Comparison of ENCODE assay signal across 28 mouse cellular contexts in genomic region chr9:78576466-78576865, GRCm38 (mm10). TPM values are rescaled to one million over a fixed set of nuclear protein-coding genes. Genes with fewer than 3 reads are reported as not detected.
DNase-seq lines count a peak whose midpoint lies in the region; ATAC-seq and TF ChIP-seq lines count a peak whose summit lies in the region.
"Had no signal": no experiment of that assay in that cellular context is flagged by ENCODE, and none has a peak within 500 bp of the region (broad histone marks: within the 10 kb centered on the region; RNA-seq: fewer than 3 reads in every experiment).

No protein-coding gene starts in this region.

- ATAC-seq in forebrain, postnatal 0 days: no peak
- no peak for ATAC-seq in forebrain, embryonic 12.5 days (ENCODE audit: low FRiP score)
- no peak for ATAC-seq in liver, embryonic 14.5 days (ENCODE audit: insufficient read depth)
- no peak for ATAC-seq in liver, embryonic 11.5 days (replicated peaks; ENCODE audit: low FRiP score)
- ATAC-seq in stomach, postnatal 0 days (ENCODE audit: low FRiP score, low TSS enrichment): no peak
- ATAC-seq: forebrain, embryonic 16.5 days; lung, postnatal 0 days had no signal

- no peak overlapping the region for H3K4me2 ChIP-seq in forebrain, postnatal 0 days (ENCODE audit: low read depth)
- no peak overlapping the region for H3K4me2 ChIP-seq in forebrain, embryonic 12.5 days
- H3K4me2 ChIP-seq in liver, embryonic 14.5 days (ENCODE audit: low read depth): no peak overlapping the region
- H3K4me2 ChIP-seq in liver, embryonic 11.5 days: no peak overlapping the region
- H3K4me2 ChIP-seq in stomach, postnatal 0 days (replicated peaks; ENCODE audit: low read depth): no peak overlapping the region
- H3K4me2 ChIP-seq: embryonic facial prominence, embryonic 13.5 days; liver, embryonic 15.5 days; neural tube, embryonic 15.5 days; stomach, embryonic 15.5 days had no signal

- no peak overlapping the region for H3K4me3 ChIP-seq in forebrain, postnatal 0 days (ENCODE audit: low read depth, low read length)
- H3K4me3 ChIP-seq in forebrain, embryonic 12.5 days (replicated peaks): no peak overlapping the region
- no peak overlapping the region for H3K4me3 ChIP-seq in liver, embryonic 14.5 days (ENCODE audit: insufficient read depth in 1 of 2, low read depth in 2 of 2, low read length in 2 of 2)
- no peak overlapping the region for H3K4me3 ChIP-seq in liver, embryonic 11.5 days (ENCODE audit: low read depth, low read length)
- no peak overlapping the region for H3K4me3 ChIP-seq in E14TG2a.4 (replicated peaks; ENCODE audit: low read length)
- no peak overlapping the region for H3K4me3 ChIP-seq in stomach, postnatal 0 days (ENCODE audit: low read depth, low read length)
- H3K4me3 ChIP-seq: embryonic facial prominence, embryonic 13.5 days; forebrain, embryonic 10.5 days; layer of hippocampus, adult 2 months; liver, embryonic 15.5 days; megakaryocyte, embryonic 14.5 days; neural tube, embryonic 15.5 days; stomach, embryonic 15.5 days had no signal

- no peak overlapping the region for H3K9ac ChIP-seq in forebrain, postnatal 0 days
- no peak overlapping the region for H3K9ac ChIP-seq in forebrain, embryonic 12.5 days
- no peak overlapping the region for H3K9ac ChIP-seq in liver, embryonic 14.5 days (replicated peaks)
- H3K9ac ChIP-seq in liver, embryonic 11.5 days (ENCODE audit: low read depth, low read length): no peak overlapping the region
- H3K9ac ChIP-seq in stomach, postnatal 0 days (ENCODE audit: low read length): no peak overlapping the region
- H3K9ac ChIP-seq: embryonic facial prominence, embryonic 13.5 days; liver, embryonic 15.5 days; neural tube, embryonic 15.5 days; stomach, embryonic 15.5 days had no signal

- no peaks in the 10 kb centered on the region for H3K9me3 ChIP-seq in forebrain, postnatal 0 days (ENCODE audit: low read length)
- H3K9me3 ChIP-seq in forebrain, embryonic 12.5 days: no peaks in the 10 kb centered on the region
- H3K9me3 ChIP-seq in liver, embryonic 14.5 days (ENCODE audit: control insufficient read depth, low read length): no peaks in the 10 kb centered on the region
- no peaks in the 10 kb centered on the region for H3K9me3 ChIP-seq in liver, embryonic 11.5 days (ENCODE audit: control insufficient read depth, low read length)
- no peaks in the 10 kb centered on the region for H3K9me3 ChIP-seq in E14TG2a.4 (ENCODE audit: low read length)
- no peaks in the 10 kb centered on the region for H3K9me3 ChIP-seq in stomach, postnatal 0 days (ENCODE audit: control insufficient read depth, low read length)
- H3K9me3 ChIP-seq: embryonic facial prominence, embryonic 13.5 days; forebrain, embryonic 10.5 days; liver, embryonic 15.5 days; megakaryocyte, embryonic 14.5 days; neural tube, embryonic 15.5 days; stomach, embryonic 15.5 days had no signal

- peak; percentile 14; the same call in 1 of the 2 replicates for TF ChIP-seq CTCF in forebrain, postnatal 0 days (IDR thresholded peaks at IDR 0.05; ENCODE audit: low read depth)
- TF ChIP-seq CTCF in liver, embryonic 14.5 days (IDR thresholded peaks at IDR 0.05; ENCODE audit: low read depth): 0 out of 2 replicates have a peak, but pooled peaks have one; percentile 12
- TF ChIP-seq CTCF in E14TG2a.4 (conservative IDR thresholded peaks at IDR 0.05; ENCODE audit: low read length): peak; percentile 47
- TF ChIP-seq CTCF in stomach, postnatal 0 days (IDR thresholded peaks at IDR 0.05; ENCODE audit: low read depth): 0 out of 2 replicates have a peak, but pooled peaks have one; percentile 12

- no peak overlapping the region for H3K27ac ChIP-seq in forebrain, postnatal 0 days (ENCODE audit: low read depth, low read length)
- no peak overlapping the region for H3K27ac ChIP-seq in forebrain, embryonic 12.5 days
- no peak overlapping the region for H3K27ac ChIP-seq in liver, embryonic 14.5 days
- no peak overlapping the region for H3K27ac ChIP-seq in liver, embryonic 11.5 days (ENCODE audit: low read depth, low read length)
- H3K27ac ChIP-seq in stomach, postnatal 0 days (replicated peaks): no peak overlapping the region
- H3K27ac ChIP-seq: embryonic facial prominence, embryonic 13.5 days; forebrain, embryonic 10.5 days; layer of hippocampus, adult 2 months; liver, embryonic 15.5 days; neural tube, embryonic 15.5 days; stomach, embryonic 15.5 days had no signal

- WGBS in forebrain, postnatal 0 days: 94% methylated on average over 5 of the region's 5 CpGs
- WGBS in forebrain, embryonic 12.5 days: 89% methylated on average over 5 of the region's 5 CpGs
- 82% methylated on average over 5 of the region's 5 CpGs for WGBS in liver, embryonic 14.5 days (ENCODE audit: insufficient replicate concordance)
- WGBS in liver, embryonic 11.5 days: 87% methylated on average over 5 of the region's 5 CpGs
- WGBS in stomach, postnatal 0 days: 86% methylated on average over 5 of the region's 5 CpGs

- H3K4me1 ChIP-seq in forebrain, postnatal 0 days (ENCODE audit: insufficient read depth): no peaks in the 10 kb centered on the region
- H3K4me1 ChIP-seq in forebrain, embryonic 12.5 days: peaks cover 5% of the 10 kb centered on the region
- H3K4me1 ChIP-seq in liver, embryonic 14.5 days (replicated peaks; ENCODE audit: control insufficient read depth in 2 of 2, insufficient read depth in 2 of 2, low read length in 1 of 2): no peaks in the 10 kb centered on the region
- H3K4me1 ChIP-seq in liver, embryonic 11.5 days (replicated peaks; ENCODE audit: control insufficient read depth, insufficient read depth, low read length): no peaks in the 10 kb centered on the region
- peaks cover 21% of the 10 kb centered on the region for H3K4me1 ChIP-seq in E14TG2a.4 (replicated peaks; ENCODE audit: low read depth, low read length)
- H3K4me1 ChIP-seq in stomach, postnatal 0 days (replicated peaks; ENCODE audit: control insufficient read depth, insufficient read depth): no peaks in the 10 kb centered on the region
- H3K4me1 ChIP-seq: embryonic facial prominence, embryonic 13.5 days; liver, embryonic 15.5 days; neural tube, embryonic 15.5 days; stomach, embryonic 15.5 days had no signal

- no peak for TF ChIP-seq EP300 in liver, embryonic 14.5 days (IDR thresholded peaks at IDR 0.05; ENCODE audit: low read depth)
- TF ChIP-seq EP300 in stomach, postnatal 0 days (optimal IDR thresholded peaks at IDR 0.05): no peak

- no peaks in the 10 kb centered on the region for H3K27me3 ChIP-seq in forebrain, postnatal 0 days (ENCODE audit: insufficient read depth, low read length)
- no peaks in the 10 kb centered on the region for H3K27me3 ChIP-seq in forebrain, embryonic 12.5 days
- H3K27me3 ChIP-seq in liver, embryonic 14.5 days (ENCODE audit: control insufficient read depth, insufficient read depth, low read length): no peaks in the 10 kb centered on the region
- H3K27me3 ChIP-seq in liver, embryonic 11.5 days (replicated peaks; ENCODE audit: control insufficient read depth, insufficient read depth, low read length): no peaks in the 10 kb centered on the region
- no peaks in the 10 kb centered on the region for H3K27me3 ChIP-seq in E14TG2a.4 (ENCODE audit: insufficient read depth, low read length)
- no peaks in the 10 kb centered on the region for H3K27me3 ChIP-seq in stomach, postnatal 0 days (ENCODE audit: control insufficient read depth, insufficient read depth, low read length)
- H3K27me3 ChIP-seq: embryonic facial prominence, embryonic 13.5 days; liver, embryonic 15.5 days; megakaryocyte, embryonic 14.5 days; neural tube, embryonic 15.5 days; stomach, embryonic 15.5 days had no signal

- peaks cover 28% of the 10 kb centered on the region for H3K36me3 ChIP-seq in forebrain, postnatal 0 days (ENCODE audit: insufficient read depth)
- peaks cover 35% of the 10 kb centered on the region for H3K36me3 ChIP-seq in forebrain, embryonic 12.5 days (replicated peaks)
- H3K36me3 ChIP-seq in liver, embryonic 14.5 days (replicated peaks; ENCODE audit: control insufficient read depth, insufficient read depth, low read depth): peaks cover 4% of the 10 kb centered on the region; the same call in 1 of the 2 replicates
- H3K36me3 ChIP-seq in liver, embryonic 11.5 days (ENCODE audit: control insufficient read depth, insufficient read depth, low read length): 0 out of 2 replicates have a peak, but pooled peaks cover 2% of the 10 kb centered on the region
- peaks cover 6% of the 10 kb centered on the region; the same call in 1 of the 2 replicates for H3K36me3 ChIP-seq in E14TG2a.4 (ENCODE audit: insufficient read depth, low read length)
- H3K36me3 ChIP-seq in stomach, postnatal 0 days (ENCODE audit: control insufficient read depth, insufficient read depth, low read length): peaks cover 14% of the 10 kb centered on the region

- no peak for DNase-seq in forebrain, postnatal 0 days
- DNase-seq in liver, embryonic 14.5 days (ENCODE audit: low read depth in 3 of 3, low spot score in 3 of 3): no peak
- no peak for DNase-seq in liver, embryonic 11.5 days (ENCODE audit: low spot score)
- no peak for DNase-seq in stomach, postnatal 0 days (ENCODE audit: low spot score)
- no peak for DNase-seq in adrenal gland, adult (ENCODE audit: inconsistent age in 2 of 2, low spot score in 1 of 2)
- DNase-seq: adrenal gland, postnatal 14 days; cerebellum, adult 11 months; cerebellum, postnatal 10 days; kidney, adult 11 months; kidney, postnatal 36 days; left cerebral cortex, postnatal 4 days; lung, postnatal 4 days; midbrain, embryonic 14.5 days; retina, postnatal 1 day; right cerebral cortex, postnatal 14 days; thymus, postnatal 25 days had no signal

RNA-seq across cellular contexts. Expression of gene Slc17a5, which starts 11.4 kb away (rescaled TPM):
- 11.1 and 11.5 TPM in 2 replicates for total RNA-seq in forebrain, postnatal 0 days (2014; rRNA removed)
- 10.5 and 16.1 TPM in 2 replicates for polyA plus RNA-seq in forebrain, postnatal 0 days (2015; fragmentation: Nextera tagmentation; extraction: Ambion mirVana)
- 13.5 and 13.7 TPM in 2 replicates for polyA plus RNA-seq in forebrain, embryonic 12.5 days (2016; fragmentation: Nextera tagmentation; extraction: Ambion mirVana)
- polyA plus RNA-seq in liver, embryonic 14.5 days (2012; rRNA removed): 1.7 and 2.4 TPM in 2 replicates
- 3.2 and 3.8 TPM in 2 replicates for polyA plus RNA-seq in liver, embryonic 14.5 days (2014; fragmentation: Nextera tagmentation; extraction: Ambion mirVana)
- 7.9 and 8.5 TPM in 2 replicates for polyA plus RNA-seq in liver, embryonic 11.5 days (2014; fragmentation: Nextera tagmentation; extraction: Ambion mirVana)
- polyA plus RNA-seq in stomach, postnatal 0 days (2015; fragmentation: Nextera tagmentation; extraction: Ambion mirVana): 9.3 and 10.0 TPM in 2 replicates

RNA-seq across cellular contexts. Expression of gene Cd109, which starts 38.9 kb away (rescaled TPM):
- total RNA-seq in forebrain, postnatal 0 days (2014; rRNA removed): 1.6 and 3.9 TPM in 2 replicates
- 0.86 and 1.2 TPM in 2 replicates for polyA plus RNA-seq in forebrain, postnatal 0 days (2015; fragmentation: Nextera tagmentation; extraction: Ambion mirVana)
- 3.6 and 4.1 TPM in 2 replicates for polyA plus RNA-seq in forebrain, embryonic 12.5 days (2016; fragmentation: Nextera tagmentation; extraction: Ambion mirVana)
- polyA plus RNA-seq in liver, embryonic 14.5 days (2012; rRNA removed): 0.05 and 0.07 TPM in 2 replicates
- 0.03 and 0.06 TPM in 2 replicates for polyA plus RNA-seq in liver, embryonic 14.5 days (2014; fragmentation: Nextera tagmentation; extraction: Ambion mirVana)
- 0.82 and 1.2 TPM in 2 replicates for polyA plus RNA-seq in liver, embryonic 11.5 days (2014; fragmentation: Nextera tagmentation; extraction: Ambion mirVana)
- polyA plus RNA-seq in stomach, postnatal 0 days (2015; fragmentation: Nextera tagmentation; extraction: Ambion mirVana): 13.5 and 13.6 TPM in 2 replicates
- total RNA-seq: common myeloid progenitor, adult 5-6 weeks had no signal
